Mouse (Mus musculus) myocyte (in vitro differentiated cells): ENCODE results near the gene Gm49322.

Source experiments
- E2F4 ChIP-seq: IDR thresholded peaks from one replicate; pipeline ENCODE4 v1.6.1; 2011; ENCODE audit warnings: mild to moderate bottlenecking, control low read depth, moderate library complexity; ENCODE audit not compliant: insufficient read depth
- MAX ChIP-seq: IDR thresholded peaks from one replicate; pipeline ENCODE4 v1.6.1; 2011; ENCODE audit warnings: low read depth, mild to moderate bottlenecking, control low read depth
- MYOG ChIP-seq, 3 experiments: IDR thresholded peaks; one replicate each; pipeline ENCODE4 v1.6.1; 2011; ENCODE audit warnings: control low read depth in 2 of 3, low read depth in 2 of 3, mild to moderate bottlenecking in 2 of 3; ENCODE audit not compliant: insufficient read length in 2 of 3, control insufficient read depth in 1 of 3, insufficient read depth in 1 of 3
- POLR2A ChIP-seq: IDR thresholded peaks from one replicate; pipeline ENCODE4 v1.6.1; 2011; ENCODE audit warnings: low read depth, mild to moderate bottlenecking, control low read depth, moderate library complexity; ENCODE audit not compliant: insufficient read length
- POLR2AphosphoS2 ChIP-seq: IDR thresholded peaks from one replicate; pipeline ENCODE4 v1.6.1; 2011; ENCODE audit warnings: low read depth, control low read depth; ENCODE audit not compliant: insufficient read length
- REST ChIP-seq: IDR thresholded peaks from one replicate; pipeline ENCODE4 v1.6.1; 2011; ENCODE audit warnings: mild to moderate bottlenecking, control low read depth, moderate library complexity; ENCODE audit not compliant: insufficient read depth, insufficient read length
- SRF ChIP-seq: IDR thresholded peaks from one replicate; pipeline ENCODE4 v1.6.1; 2011; ENCODE audit warnings: low read depth; ENCODE audit not compliant: control insufficient read depth, insufficient read length
- TCF12 ChIP-seq: IDR thresholded peaks from one replicate; pipeline ENCODE4 v1.6.1; 2011; ENCODE audit warnings: mild to moderate bottlenecking, control low read depth; ENCODE audit not compliant: poor library complexity, insufficient read depth, severe bottlenecking
- USF1 ChIP-seq: IDR thresholded peaks from one replicate; pipeline ENCODE4 v1.6.1; 2011; ENCODE audit warnings: low read depth, mild to moderate bottlenecking, control low read depth, moderate library complexity

- TF ChIP-seq USF1 (no peak), POLR2A (no peak), E2F4 (no peak), POLR2AphosphoS2 (no peak), MAX (no peak), TCF12 (no peak), REST (no peak), SRF (no peak), MYOG (IDR thresholded peaks at IDR 0.05; ENCODE audit: control insufficient read depth in 1 of 3, insufficient read depth in 1 of 3, insufficient read length in 2 of 3, low read depth in 2 of 3) (no peak)
These were observed 485 bp downstream of the Gm49322 start for GRCm38 (mm10) chr10:80606306-80606705.
